Mouse (Mus musculus) forebrain, embryonic 15.5 days (tissue): ENCODE data around the gene Zfp442. TPM values are rescaled to one million over a fixed set of nuclear protein-coding genes. Genes with fewer than 3 reads are reported as not detected.
A peak's percentile ranks its signal among the peaks of the same experiment; 100 is the strongest.
"Not testable (repeated sequence)": the region's sequence is repeated elsewhere in the genome, so short reads cannot be mapped to it uniquely, and the experiment has no call there.

Source experiments
- ATAC-seq: fragments of 200-750 bp; cut with Nextera tagmentation; replicated peaks from 2 replicates; pipeline ENCODE4 v1.8.0; 2017; ENCODE audit warnings: mild to moderate bottlenecking, moderate TSS enrichment, moderate library complexity
- H3K27ac ChIP-seq: fragments of 300-500 bp; sonication (generic); replicated peaks from 2 replicates; pipeline ENCODE4 v1.5.1; 2015; ENCODE audit warnings: mild to moderate bottlenecking, inconsistent platforms
- H3K27me3 ChIP-seq: fragments of 300-500 bp; sonication (generic); 2 replicates; pipeline ENCODE4 v1.6.1; 2015; ENCODE audit warnings: inconsistent platforms
- H3K36me3 ChIP-seq: fragments of 300-500 bp; sonication (generic); 2 replicates; pipeline ENCODE4 v1.6.1; 2015; ENCODE audit warnings: mild to moderate bottlenecking, inconsistent platforms
- H3K4me1 ChIP-seq: fragments of 300-500 bp; sonication (generic); 2 replicates; pipeline ENCODE4 v1.6.1; 2015; ENCODE audit warnings: inconsistent platforms
- H3K4me2 ChIP-seq: fragments of 300-500 bp; sonication (generic); replicated peaks from 2 replicates; pipeline ENCODE4 v1.6.1; 2015; ENCODE audit warnings: mild to moderate bottlenecking, inconsistent platforms
- H3K4me3 ChIP-seq: fragments of 300-500 bp; sonication (generic); 2 replicates; pipeline ENCODE4 v1.5.1; 2015; ENCODE audit warnings: mild to moderate bottlenecking, inconsistent platforms
- H3K9ac ChIP-seq: fragments of 300-500 bp; sonication (generic); replicated peaks from 2 replicates; pipeline ENCODE4 v1.6.1; 2015; ENCODE audit warnings: mild to moderate bottlenecking, inconsistent platforms
- H3K9me3 ChIP-seq: fragments of 300-500 bp; sonication (generic); 2 replicates; pipeline ENCODE4 v1.6.1; 2016; ENCODE audit warnings: inconsistent platforms
- WGBS: fragments of 180-500 bp; shearing (Covaris S2); methylation state at CpG from one replicate; pipeline ENCODE4 v1.1.7; 2015; ENCODE audit warnings: mixed read lengths; 5-methylcytosine and 5-hydroxymethylcytosine counted together
- polyA plus RNA-seq: library from polyadenylated mRNA; unstranded; fragments of >200 nt; fragmentation: Nextera tagmentation; extraction: Ambion mirVana; gene quantifications from 2 replicates; pipeline ENCODE4 v1.2.1, GENCODE M21; 2015

Gene Zfp442
- polyA plus RNA-seq: 8.1 and 8.3 TPM in 2 replicates

DNA sequence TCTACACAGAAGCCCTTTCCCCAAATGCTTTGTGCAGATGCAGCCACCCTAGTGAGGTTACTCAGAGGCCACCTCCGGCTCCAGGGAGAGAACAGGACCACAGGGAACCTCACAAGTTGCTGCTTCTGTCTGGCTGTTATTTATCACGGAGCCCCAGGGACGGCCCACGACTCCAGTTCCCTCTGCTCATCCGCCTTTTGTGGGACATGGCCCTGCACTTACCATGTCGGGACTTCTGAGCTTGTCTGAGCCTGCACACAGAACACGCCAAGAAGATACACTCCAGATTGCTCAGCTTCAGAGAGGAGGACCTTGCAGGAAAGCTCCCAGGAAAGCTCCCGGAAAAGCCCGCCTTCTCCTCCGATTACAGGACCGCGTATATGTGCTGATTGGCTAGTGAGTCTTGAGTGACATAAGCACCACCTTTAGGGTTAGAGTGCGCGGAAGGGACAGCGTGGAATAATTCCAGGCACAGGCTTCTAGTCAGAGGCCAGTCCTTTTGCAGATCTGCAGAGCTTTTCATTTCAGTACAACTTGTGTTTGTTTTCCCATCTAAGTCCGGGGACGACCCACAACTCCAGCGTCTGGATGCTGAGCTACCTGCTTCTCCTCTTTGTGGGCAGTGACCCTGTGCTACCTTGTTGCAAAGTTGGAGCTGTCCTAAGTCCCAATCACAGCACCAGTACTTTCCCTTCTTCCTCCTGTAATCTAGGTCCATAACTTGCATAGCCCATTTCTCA lies at the start of gene Zfp442:
Gene Zfp442, minus strand, starts transcription at position 307 of the 740 bp plus-strand sequence.
- not testable (repeated sequence) for H3K4me1 ChIP-seq, H3K9me3 ChIP-seq, H3K27me3 ChIP-seq, H3K36me3 ChIP-seq
- Histone ChIP-seq H3K4me2 (peak within 1 kb of the TSS; percentile 48), H3K4me3 (peak within 1 kb of the TSS; percentile 52), H3K27ac (peak within 1 kb of the TSS; percentile 63), H3K9ac (peak within 1 kb of the TSS; percentile 51)
- under 1% methylated on average over 18 of the region's 18 CpGs for WGBS
- ATAC-seq: peak; percentile 100

DNA sequence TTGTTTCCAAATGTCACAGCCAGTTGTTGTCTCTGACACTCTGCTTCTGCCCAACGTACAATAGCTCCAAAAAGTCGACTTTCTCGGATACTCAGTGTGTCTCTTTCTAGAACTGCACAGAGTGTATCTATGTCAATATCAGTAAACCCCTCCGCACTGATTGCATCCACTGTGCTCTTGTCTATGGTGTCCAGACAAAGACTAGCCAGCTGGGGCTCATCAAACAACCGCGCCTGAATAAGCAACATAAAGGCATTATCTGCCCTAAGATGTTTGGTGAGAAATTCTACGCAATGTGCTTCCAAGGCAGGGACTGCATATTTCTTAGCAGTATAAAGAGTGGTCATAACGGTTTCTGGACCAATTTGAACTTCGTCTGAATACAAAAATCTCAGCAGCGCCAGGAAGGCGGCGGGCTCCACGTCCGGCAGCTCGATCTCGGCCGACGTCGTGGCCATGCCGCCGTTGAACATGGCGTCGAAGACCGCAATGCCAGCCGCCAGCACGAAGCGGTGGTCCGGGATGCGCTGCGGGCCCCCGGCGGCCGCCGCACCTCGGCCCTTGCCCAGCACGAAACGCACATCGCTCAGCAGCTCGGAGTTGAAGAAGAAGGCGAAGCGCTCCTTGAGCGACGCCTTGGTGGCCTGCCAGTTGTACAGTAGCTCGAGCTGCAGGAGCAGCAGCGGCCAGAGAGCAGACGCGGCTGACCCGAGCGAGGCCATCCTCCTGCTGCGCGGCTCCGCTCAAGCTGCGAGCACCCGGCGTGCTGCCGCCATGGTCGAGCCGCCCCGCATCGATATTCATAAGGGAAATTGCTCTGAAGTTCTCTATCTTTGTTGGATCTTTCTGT lies 49.1 kb upstream of the Zfp442 start:
- H3K27ac ChIP-seq, H3K9me3 ChIP-seq, H3K4me1 ChIP-seq, H3K36me3 ChIP-seq, H3K9ac ChIP-seq, H3K27me3 ChIP-seq, ATAC-seq: not testable (repeated sequence)
- Histone ChIP-seq H3K4me3 (peak overlapping the region; percentile 25), H3K4me2 (peak overlapping the region; percentile 32)
- 43% methylated on average over 60 of the region's 60 CpGs for WGBS

DNA sequence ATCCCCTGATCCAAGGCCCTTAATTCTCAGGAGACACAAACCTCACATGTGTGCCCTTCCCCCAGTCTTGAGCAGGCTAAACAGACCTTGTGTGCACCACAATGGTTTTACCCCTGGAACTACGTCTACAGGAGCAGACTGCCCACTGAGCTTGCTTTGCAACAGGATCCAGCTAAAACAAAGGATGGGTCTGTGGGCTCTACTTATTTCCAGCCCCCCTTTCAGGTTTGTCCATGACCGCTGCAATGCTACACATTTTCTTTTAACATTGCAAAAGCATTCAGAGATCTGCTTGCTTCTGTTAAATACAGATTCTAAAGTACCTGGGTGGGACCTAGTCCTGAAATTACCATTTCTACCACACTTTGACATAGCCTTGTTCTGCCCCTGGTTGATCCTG lies 41.7 kb upstream of the Zfp442 start:
- Histone ChIP-seq H3K4me2 (no peak overlapping the region), H3K9ac (no peak overlapping the region), H3K4me1 (no peaks in the 10 kb centered on the region), H3K9me3 (no peaks in the 10 kb centered on the region), H3K36me3 (no peaks in the 10 kb centered on the region), H3K27ac (no peak overlapping the region), H3K27me3 (no peaks in the 10 kb centered on the region), H3K4me3 (no peak overlapping the region)
- no peak for ATAC-seq
- 50% methylated on average over 2 of the region's 2 CpGs for WGBS

DNA sequence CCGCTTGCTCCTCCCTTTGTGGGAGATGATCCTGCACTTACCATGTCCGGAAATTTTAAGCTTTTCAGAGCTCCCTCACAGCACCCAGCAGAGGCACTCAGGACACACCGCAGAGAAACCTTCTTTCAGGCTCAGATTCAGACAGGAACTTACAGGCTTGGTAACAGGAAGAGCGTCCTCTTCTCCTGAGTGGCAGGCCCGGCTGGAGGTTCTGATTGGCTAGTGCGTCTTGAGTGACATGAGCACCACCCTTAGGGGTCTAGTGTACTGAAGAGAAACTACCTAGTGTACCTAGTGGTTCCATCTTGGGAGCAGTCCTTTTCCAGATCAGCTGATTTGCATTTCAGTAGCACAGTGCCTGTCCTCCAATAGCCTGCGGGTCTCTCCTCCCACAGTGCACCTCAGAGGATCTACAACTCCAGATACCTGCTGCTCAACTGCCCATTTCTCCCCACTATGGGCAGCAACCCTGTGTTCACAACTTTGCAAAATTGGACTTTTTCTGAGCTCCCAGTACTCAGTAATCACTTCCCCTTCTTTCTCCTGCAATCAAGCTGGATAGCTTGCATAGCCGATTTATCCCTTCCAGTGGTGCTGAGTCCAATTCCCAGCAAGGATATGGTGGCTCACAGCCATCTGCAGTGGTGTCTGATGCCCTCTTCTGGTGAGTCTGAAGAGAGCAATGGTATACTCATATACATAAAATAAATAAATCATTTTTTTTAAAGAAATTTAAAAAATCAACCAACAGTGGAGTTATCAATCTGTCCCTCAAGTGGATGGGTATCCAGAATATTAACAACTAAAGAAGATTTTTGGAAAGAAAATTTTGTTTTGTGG lies 33.9 kb upstream of the Zfp442 start, which contains the start of gene Zfp345:
Gene Zfp345, minus strand, starts transcription at position 153 of the 840 bp plus-strand sequence.
- H3K27me3 ChIP-seq, H3K4me2 ChIP-seq, ATAC-seq, H3K27ac ChIP-seq, H3K9me3 ChIP-seq, H3K4me3 ChIP-seq, H3K4me1 ChIP-seq, H3K36me3 ChIP-seq, H3K9ac ChIP-seq: not testable (repeated sequence)
- WGBS: 71% methylated on average over 8 of the region's 8 CpGs

DNA sequence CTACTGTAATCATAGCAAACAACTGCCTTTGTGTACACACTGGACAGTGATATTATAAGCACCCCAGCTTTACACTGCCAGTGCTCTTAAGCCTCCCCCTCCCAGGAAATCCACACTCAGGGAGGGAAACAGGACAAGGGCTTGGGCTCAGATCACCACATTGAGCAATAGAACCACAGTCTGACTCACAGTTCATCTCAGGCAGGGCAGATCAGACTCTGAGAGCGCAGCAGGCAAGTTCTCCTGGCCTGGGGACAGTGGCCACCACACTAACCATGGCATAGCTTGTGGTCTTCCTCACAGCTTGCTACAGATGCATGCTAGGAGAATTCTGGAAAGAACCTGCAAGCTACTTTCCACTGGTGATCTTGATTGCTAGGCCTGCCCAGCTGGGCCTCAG lies 12.2 kb downstream of the Zfp442 start:
- H3K27me3 ChIP-seq, H3K4me3 ChIP-seq, H3K36me3 ChIP-seq, H3K27ac ChIP-seq, H3K4me2 ChIP-seq, H3K4me1 ChIP-seq, ATAC-seq, H3K9me3 ChIP-seq, H3K9ac ChIP-seq: not testable (repeated sequence)
- WGBS: 91% methylated on average over 1 of the region's 1 CpGs

DNA sequence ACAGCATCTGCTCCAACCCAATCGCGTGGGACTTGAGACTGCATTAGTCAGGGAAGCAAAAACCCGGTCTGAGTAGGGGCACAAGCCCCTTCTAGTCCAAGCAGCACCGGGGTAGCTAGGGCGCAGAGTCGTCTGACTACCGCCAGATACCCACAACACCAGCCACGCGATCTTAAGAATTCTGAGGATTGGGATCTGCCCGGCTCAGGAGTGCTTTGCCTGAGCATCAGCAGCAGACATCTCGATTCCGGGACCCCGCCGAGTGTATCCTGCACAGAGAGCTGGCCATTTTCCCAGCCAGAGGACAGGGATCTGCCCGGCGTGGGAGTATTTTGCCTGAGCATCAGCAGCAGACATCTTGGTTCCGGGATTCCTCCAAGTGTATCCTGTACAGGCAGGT lies 39.1 kb downstream of the Zfp442 start:
- Histone ChIP-seq H3K9me3 (peaks cover 29% of the 10 kb centered on the region), H3K36me3 (peaks cover 17% of the 10 kb centered on the region)
- WGBS: 90% methylated on average over 17 of the region's 17 CpGs
- ATAC-seq, H3K9ac ChIP-seq, H3K27ac ChIP-seq, H3K27me3 ChIP-seq, H3K4me1 ChIP-seq, H3K4me3 ChIP-seq, H3K4me2 ChIP-seq: not testable (repeated sequence)

DNA sequence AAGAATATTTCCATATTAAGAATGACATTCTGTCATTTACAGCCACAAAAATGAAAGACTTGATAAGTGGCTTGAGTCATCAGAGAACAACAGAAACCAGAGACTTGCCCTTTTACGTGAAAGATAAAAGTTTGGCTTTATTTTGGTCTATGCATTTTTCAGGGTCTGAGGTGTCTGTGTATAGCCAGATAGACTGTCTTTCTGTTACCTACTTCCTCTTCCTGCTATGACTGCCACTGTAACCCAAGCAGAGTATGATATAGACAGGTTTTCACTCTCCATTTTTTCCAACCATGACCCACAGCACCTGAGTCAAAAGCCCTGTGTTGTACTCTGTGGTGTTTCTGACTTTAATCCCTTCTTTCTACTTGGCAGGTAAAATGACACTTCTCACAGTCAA lies 61.1 kb downstream of the Zfp442 start:
- Histone ChIP-seq H3K4me2 (no peak overlapping the region), H3K9ac (no peak overlapping the region), H3K27ac (no peak overlapping the region), H3K9me3 (no peaks in the 10 kb centered on the region), H3K36me3 (no peaks in the 10 kb centered on the region), H3K27me3 (no peaks in the 10 kb centered on the region), H3K4me1 (no peaks in the 10 kb centered on the region), H3K4me3 (no peak overlapping the region)
- ATAC-seq: no peak
- 92% methylated on average over 1 of the region's 1 CpGs for WGBS

DNA sequence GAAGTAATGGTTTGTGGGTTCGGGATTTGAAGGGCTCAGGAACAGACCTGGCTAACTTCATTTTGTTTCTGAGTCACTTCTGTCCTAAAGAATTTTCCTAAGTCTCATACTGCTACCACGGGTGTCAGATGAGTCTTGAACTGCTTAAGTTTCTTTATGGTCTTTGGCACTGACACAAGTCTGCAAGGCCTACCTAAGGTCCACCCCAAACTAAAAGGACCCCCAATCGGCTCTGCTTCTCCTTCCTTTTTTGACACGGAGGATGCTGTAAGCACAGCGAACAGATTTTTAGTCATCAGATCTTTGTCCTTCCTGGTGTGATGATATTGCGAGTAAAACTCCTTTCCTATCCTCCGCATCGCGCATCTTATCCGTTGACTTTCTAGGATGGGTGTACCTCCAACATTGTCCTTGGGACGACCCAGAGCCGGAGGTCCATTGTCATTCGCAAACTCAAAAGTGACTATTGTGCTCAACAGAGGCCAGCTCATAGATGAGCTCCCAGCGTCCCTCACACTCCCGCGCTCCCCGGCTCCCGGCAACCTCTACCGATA lies 65.7 kb downstream of the Zfp442 start:
- not testable (repeated sequence) for H3K4me3 ChIP-seq, H3K9me3 ChIP-seq, H3K4me2 ChIP-seq, H3K27me3 ChIP-seq, H3K9ac ChIP-seq, H3K36me3 ChIP-seq, H3K27ac ChIP-seq, H3K4me1 ChIP-seq
- 0 out of 2 replicates have a peak, but pooled peaks have one; percentile 58 for ATAC-seq
- WGBS: 96% methylated on average over 19 of the region's 19 CpGs

DNA sequence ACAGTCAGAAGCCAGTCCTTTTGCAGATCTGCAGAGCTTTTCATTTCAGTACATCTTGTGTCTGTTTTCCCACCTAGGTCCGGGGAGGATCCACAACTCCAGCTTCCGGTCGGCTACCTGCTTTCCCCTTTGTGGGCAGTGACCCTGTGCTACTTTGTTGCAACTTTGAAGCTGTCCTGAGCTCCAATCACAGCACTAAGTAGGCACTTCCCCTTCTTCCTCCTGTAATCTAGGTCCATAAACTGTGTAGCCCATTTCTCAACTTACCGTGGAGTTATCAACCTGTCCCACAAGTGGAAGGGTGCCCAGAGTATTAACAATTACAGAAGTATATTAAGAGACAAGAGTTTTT lies 88.4 kb downstream of the Zfp442 start:
- H3K4me1 ChIP-seq: no peaks in the 10 kb centered on the region
- peak overlapping the region; percentile 43 for H3K4me2 ChIP-seq
- H3K27ac ChIP-seq: peak overlapping the region; percentile 91; the same call in 1 of the 2 replicates
- H3K9ac ChIP-seq: peak overlapping the region; percentile 86
- no peaks in the 10 kb centered on the region for H3K9me3 ChIP-seq
- H3K27me3 ChIP-seq: no peaks in the 10 kb centered on the region
- H3K36me3 ChIP-seq: 0 out of 2 replicates have a peak, but pooled peaks cover 2% of the 10 kb centered on the region
- peak overlapping the region; percentile 71 for H3K4me3 ChIP-seq
- ATAC-seq: peak; percentile 62; the same call in 1 of the 2 replicates
- WGBS: 13% methylated on average over 4 of the region's 4 CpGs

DNA sequence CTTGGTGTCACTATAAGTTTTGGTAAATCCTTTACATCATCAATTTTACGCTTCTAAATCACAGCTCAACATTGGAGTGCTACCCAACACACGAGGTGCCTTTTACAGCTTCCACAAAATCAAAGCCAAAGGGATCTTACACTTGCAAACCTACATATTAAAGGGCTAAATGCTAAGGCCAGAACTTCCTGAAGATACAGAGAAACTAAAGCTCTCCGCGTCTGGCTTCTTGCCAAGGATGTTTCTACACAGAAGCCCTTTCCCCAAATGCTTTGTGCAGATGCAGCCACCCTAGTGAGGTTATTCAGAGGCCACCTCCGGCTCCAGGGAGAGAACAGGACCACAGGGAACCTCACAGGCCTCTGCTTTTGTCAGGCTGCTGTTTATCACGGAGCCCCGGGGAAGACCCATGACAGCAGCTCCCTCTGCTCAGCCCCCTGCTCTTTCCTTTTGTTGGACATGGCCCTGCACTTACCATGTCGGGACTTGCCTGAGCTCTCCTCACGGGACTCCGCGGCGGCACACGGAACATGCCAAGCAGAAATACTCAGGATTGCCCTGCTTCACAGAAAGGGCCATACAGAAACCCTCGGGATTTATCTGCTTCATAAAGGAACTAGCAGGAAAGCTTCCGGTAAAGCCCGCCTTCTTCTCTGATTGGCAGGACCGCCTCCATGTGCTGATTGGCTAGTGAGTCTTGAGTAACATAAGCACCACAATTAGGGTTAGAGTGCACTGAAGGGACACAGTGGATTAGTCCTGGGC lies 89.0 kb downstream of the Zfp442 start, which contains the start of gene 3300002I08Rik:
Gene 3300002I08Rik, minus strand, starts transcription at position 653 of the 765 bp plus-strand sequence.
- H3K9ac ChIP-seq: peak within 1 kb of the TSS; percentile 86
- H3K27me3 ChIP-seq, H3K4me1 ChIP-seq, H3K36me3 ChIP-seq, H3K9me3 ChIP-seq: not testable (repeated sequence)
- H3K4me2 ChIP-seq: peak within 1 kb of the TSS; percentile 43
- H3K4me3 ChIP-seq: peak within 1 kb of the TSS; percentile 71
- ATAC-seq: peak; percentile 99
- 4% methylated on average over 17 of the region's 17 CpGs for WGBS
- H3K27ac ChIP-seq: peak within 1 kb of the TSS; percentile 91
